Mouse (Mus musculus) lung, postnatal 0 days (tissue): ENCODE measurements at regions not wholly inside any gene's neighbourhood (a gene's known extent, or its start where the extent isn't known, plus 50 kb on each side); places are given as distances from the start of the nearest gene placed in this dataset.

ENCODE experiments used
- CTCF ChIP-seq: IDR thresholded peaks from 2 replicates; pipeline ENCODE4 v1.5.1; 2016; ENCODE audit warnings: antibody characterized with exemption, mild to moderate bottlenecking
- EP300 ChIP-seq: IDR thresholded peaks from 2 replicates; pipeline ENCODE4 v1.6.1; 2016; ENCODE audit warnings: antibody characterized with exemption, mild to moderate bottlenecking, control low read depth

DNA sequence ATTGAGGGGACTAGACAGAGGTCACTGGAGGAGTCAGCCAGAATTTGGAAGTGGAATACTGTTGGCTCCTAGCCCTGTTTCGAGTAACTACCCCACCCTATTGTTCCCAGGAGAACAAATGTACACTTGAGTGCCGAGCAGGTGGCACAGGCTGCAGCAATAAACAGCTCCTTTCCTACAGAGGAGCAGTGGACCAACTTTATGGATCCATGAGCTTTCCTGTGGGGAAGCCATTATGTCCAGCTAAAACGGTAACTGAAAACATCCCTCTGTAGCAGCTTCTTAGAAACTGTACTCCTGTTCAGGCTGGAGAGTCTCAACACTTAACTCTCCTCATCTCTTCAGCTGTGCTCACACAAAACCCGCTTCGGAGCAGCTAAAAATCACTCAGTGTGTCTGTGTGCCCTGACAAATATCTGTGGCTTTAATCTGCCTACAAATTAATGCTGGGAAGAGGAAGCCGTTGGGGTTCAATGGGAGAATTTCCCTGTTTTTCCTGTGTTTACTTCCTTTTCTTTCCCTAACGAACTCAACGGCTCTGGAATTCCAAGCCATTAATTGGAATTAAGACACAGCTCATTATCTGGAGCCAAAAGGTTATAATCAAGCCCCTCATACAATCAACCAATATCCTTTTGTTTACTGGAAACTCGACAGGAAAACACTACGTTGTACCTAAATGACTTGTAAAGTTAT, 112.6 kb upstream of the Tll1 start:
- TF ChIP-seq CTCF (no peak), EP300 (no peak)
